Mouse (Mus musculus) splenic B cell, adult 2 months (primary cell): Measurements from ENCODE around the gene Sco2.

Source experiments
- DNase-seq: peaks from one replicate; pipeline ENCODE4 v3.0.0-alpha.2; 2011; ENCODE audit warnings: low read depth, low spot score
- H3K27me3 ChIP-seq: 2 replicates; pipeline ENCODE4 v1.6.1; 2012; ENCODE audit warnings: mild to moderate bottlenecking, low read length, moderate library complexity, mixed read lengths; ENCODE audit not compliant: control insufficient read depth, poor library complexity, insufficient read depth, severe bottlenecking
- H3K36me3 ChIP-seq: 2 replicates; pipeline ENCODE4 v1.6.1; 2012; ENCODE audit warnings: mild to moderate bottlenecking, low read length, moderate library complexity, mixed read lengths; ENCODE audit not compliant: control insufficient read depth, poor library complexity, insufficient read depth, severe bottlenecking

Gene Sco2

DNA sequence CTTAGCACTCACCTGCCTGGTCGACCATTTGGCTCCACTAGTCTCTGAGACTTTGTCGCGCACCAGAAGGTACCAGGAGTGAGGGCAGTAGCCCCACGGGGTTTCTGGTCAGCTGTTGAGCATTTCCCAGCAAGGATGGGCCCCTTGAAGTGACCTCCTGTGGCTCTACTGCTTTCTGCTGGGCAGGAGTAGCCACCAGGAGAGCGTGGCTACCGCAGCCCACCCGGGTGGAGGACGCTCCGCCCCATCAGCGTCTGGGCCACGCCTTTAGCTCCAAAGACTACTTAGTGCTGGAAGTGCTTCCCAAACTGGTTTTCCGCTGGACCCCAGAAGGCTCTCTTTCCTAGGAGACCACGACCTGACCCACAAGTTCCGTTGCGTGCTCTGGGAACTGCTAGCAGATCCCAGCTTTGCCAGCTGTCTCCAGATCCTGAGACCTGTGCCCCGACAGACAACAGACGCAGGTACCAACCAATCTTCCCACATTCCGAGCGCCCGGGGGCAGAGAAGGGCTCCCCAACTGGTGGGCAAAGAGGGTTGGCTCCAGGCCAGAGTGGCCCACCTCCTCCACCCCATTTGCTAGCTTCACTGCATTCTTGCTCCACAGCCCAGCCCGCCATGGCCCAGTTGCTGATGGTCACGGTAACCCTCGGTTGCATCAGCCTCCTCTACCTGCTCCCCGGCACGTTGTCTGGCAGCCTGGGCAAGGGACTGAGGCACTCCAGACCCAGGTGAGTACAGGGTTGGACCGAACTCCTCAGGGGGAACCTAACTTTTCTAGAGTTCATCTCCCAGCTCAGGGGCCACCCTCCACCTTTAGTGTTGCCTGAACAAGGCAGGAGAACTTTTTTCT is 50.8 kb downstream of the Sco2 start, which contains the start of gene Adm2:
TSS of gene Adm2 (plus strand) at position 51 of the 853 bp plus-strand sequence.
- no peak for DNase-seq
- Histone ChIP-seq H3K27me3 (no peaks in the 10 kb centered on the region), H3K36me3 (no peaks in the 10 kb centered on the region)
